Mouse (Mus musculus) megakaryocyte, embryonic 14.5 days (primary cell): ENCODE data around the gene Txndc11.

Source experiments
- FLI1 ChIP-seq: IDR thresholded peaks from 2 replicates; pipeline ENCODE4 v1.6.1; 2012; ENCODE audit warnings: low read length, inconsistent platforms, mixed read lengths
- GATA1 ChIP-seq: IDR thresholded peaks from 3 replicates; pipeline ENCODE4 v1.6.1; 2012; ENCODE audit warnings: mixed read lengths, low read length, inconsistent platforms, borderline replicate concordance

DNA sequence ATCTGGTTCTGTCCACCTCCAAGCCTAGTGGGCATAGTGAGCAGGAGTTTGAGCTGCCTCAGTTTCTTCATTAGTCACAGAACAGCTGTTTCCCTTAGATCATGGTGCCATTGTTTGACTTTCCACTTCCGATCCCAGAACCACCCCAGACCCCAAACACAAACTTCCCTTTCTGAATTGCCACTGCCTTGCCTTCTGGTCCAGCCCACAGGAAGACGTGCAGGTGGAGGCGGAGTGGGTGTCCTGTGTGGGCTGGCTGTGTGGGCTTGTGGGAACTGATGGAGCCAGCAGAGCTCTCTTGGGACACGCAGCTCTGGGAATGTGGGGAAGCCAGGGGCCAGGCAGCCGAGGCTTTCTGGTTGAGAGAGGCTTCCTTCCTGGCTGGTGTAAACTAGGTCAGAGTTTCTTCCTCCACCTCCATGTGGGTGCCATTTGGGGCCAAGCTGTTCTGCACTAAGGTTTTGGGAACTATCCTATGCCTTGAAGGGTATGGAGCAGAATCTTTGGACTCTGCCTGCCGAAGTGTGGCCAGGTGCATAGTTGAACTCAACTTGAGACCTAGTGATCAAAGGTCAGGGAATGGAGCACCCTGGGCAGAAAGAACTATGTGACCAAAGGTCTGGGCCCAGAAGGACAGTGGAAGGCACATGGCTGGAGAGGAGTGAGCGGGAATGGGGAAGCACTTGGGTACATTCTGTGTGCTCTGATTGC is 64.6 kb downstream of the Txndc11 start:
- TF ChIP-seq FLI1 (no peak), GATA1 (no peak)
